Mouse (Mus musculus): ENCODE results near the gene Vinac1. TPM values are rescaled to one million over a fixed set of nuclear protein-coding genes. Genes with fewer than 3 reads are reported as not detected.

Gene Vinac1
- polyA plus RNA-seq (2012; rRNA removed) = 0.03 TPM in 1 of 2 replicates, not detected in the other

- no peak within 1 kb of the TSS for H3K27ac ChIP-seq (ENCODE audit: insufficient read depth, low read depth, low read length)
- TF ChIP-seq CTCF (IDR thresholded peaks at IDR 0.05; ENCODE audit: extremely low read depth, insufficient read length, insufficient replicate concordance, low read depth, low read length) (no peak), POLR2A (IDR thresholded peaks at IDR 0.05; ENCODE audit: low read depth, low read length) (no peak)
Observed at GRCm38 (mm10) chr2:129047811-129048210, at the start of gene Vinac1. Gene Vinac1 (minus strand): TSS chr2:129048172.

GRCm38 (mm10) chr2:129093926-129094724 is 46.2 kb upstream of the Vinac1 start:
- Histone ChIP-seq H3K27ac (ENCODE audit: insufficient read depth, low read depth, low read length) (no peak overlapping the region), H3K36me3 (ENCODE audit: control insufficient read depth, insufficient read depth, low read length) (no peaks in the 10 kb centered on the region), H3K27me3 (ENCODE audit: control insufficient read depth, insufficient read depth, low read length) (no peaks in the 10 kb centered on the region), H3K4me1 (ENCODE audit: control insufficient read depth, insufficient read depth, insufficient read length, low read length) (no peaks in the 10 kb centered on the region), H3K4me3 (ENCODE audit: low read depth, low read length) (no peak overlapping the region)
- no peak for TF ChIP-seq CTCF (IDR thresholded peaks at IDR 0.05; ENCODE audit: extremely low read depth, insufficient read length, insufficient replicate concordance, low read depth, low read length)
- 84% methylated on average over 18 of the region's 18 CpGs for WGBS

More at GRCm38 (mm10) chr2:129047811-129048210, at the start of gene Vinac1:
- Histone ChIP-seq H3K4me1 (ENCODE audit: control insufficient read depth, insufficient read depth, insufficient read length, low read length) (no peaks in the 10 kb centered on the region), H3K36me3 (ENCODE audit: control insufficient read depth, insufficient read depth, low read length) (no peaks in the 10 kb centered on the region), H3K4me3 (ENCODE audit: low read depth, low read length) (no peak within 1 kb of the TSS), H3K27me3 (ENCODE audit: control insufficient read depth, insufficient read depth, low read length) (no peaks in the 10 kb centered on the region)
- WGBS = 88% methylated on average over 8 of the region's 8 CpGs

GRCm38 (mm10) chr2:129092810-129093209 is 44.8 kb upstream of the Vinac1 start:
- Histone ChIP-seq H3K4me1 (ENCODE audit: control insufficient read depth, insufficient read depth, insufficient read length, low read length) (no peaks in the 10 kb centered on the region), H3K27ac (ENCODE audit: insufficient read depth, low read depth, low read length) (no peak overlapping the region), H3K36me3 (ENCODE audit: control insufficient read depth, insufficient read depth, low read length) (no peaks in the 10 kb centered on the region), H3K4me3 (ENCODE audit: low read depth, low read length) (no peak overlapping the region), H3K27me3 (ENCODE audit: control insufficient read depth, insufficient read depth, low read length) (no peaks in the 10 kb centered on the region)
- 95% methylated on average over 12 of the region's 12 CpGs for WGBS
- TF ChIP-seq POLR2A (IDR thresholded peaks at IDR 0.05; ENCODE audit: low read depth, low read length) (no peak), CTCF (IDR thresholded peaks at IDR 0.05; ENCODE audit: extremely low read depth, insufficient read length, insufficient replicate concordance, low read depth, low read length) (no peak)

- WGBS = 89% methylated on average over 4 of the region's 4 CpGs
Observed at GRCm38 (mm10) chr2:129090370-129090769, 42.4 kb upstream of the Vinac1 start.

GRCm38 (mm10) chr2:129087520-129087919 is 39.5 kb upstream of the Vinac1 start:
- TF ChIP-seq CTCF (IDR thresholded peaks at IDR 0.05; ENCODE audit: extremely low read depth, insufficient read length, insufficient replicate concordance, low read depth, low read length) (no peak), POLR2A (IDR thresholded peaks at IDR 0.05; ENCODE audit: low read depth, low read length) (no peak)
- WGBS = 96% methylated on average over 1 of the region's 1 CpGs
- no peaks in the 10 kb centered on the region for H3K36me3 ChIP-seq (ENCODE audit: control insufficient read depth, insufficient read depth, low read length)
- H3K4me1 ChIP-seq (ENCODE audit: control insufficient read depth, insufficient read depth, insufficient read length, low read length) = no peaks in the 10 kb centered on the region
- H3K27ac ChIP-seq (ENCODE audit: insufficient read depth, low read depth, low read length) = no peak overlapping the region
- no peaks in the 10 kb centered on the region for H3K27me3 ChIP-seq (ENCODE audit: control insufficient read depth, insufficient read depth, low read length)
- no peak overlapping the region for H3K4me3 ChIP-seq (ENCODE audit: low read depth, low read length)

More at GRCm38 (mm10) chr2:129090370-129090769, 42.4 kb upstream of the Vinac1 start:
- Histone ChIP-seq H3K27me3 (ENCODE audit: control insufficient read depth, insufficient read depth, low read length) (no peaks in the 10 kb centered on the region), H3K27ac (ENCODE audit: insufficient read depth, low read depth, low read length) (no peak overlapping the region), H3K4me1 (ENCODE audit: control insufficient read depth, insufficient read depth, insufficient read length, low read length) (no peaks in the 10 kb centered on the region), H3K4me3 (ENCODE audit: low read depth, low read length) (no peak overlapping the region), H3K36me3 (ENCODE audit: control insufficient read depth, insufficient read depth, low read length) (no peaks in the 10 kb centered on the region)
- TF ChIP-seq CTCF (IDR thresholded peaks at IDR 0.05; ENCODE audit: extremely low read depth, insufficient read length, insufficient replicate concordance, low read depth, low read length) (no peak), POLR2A (IDR thresholded peaks at IDR 0.05; ENCODE audit: low read depth, low read length) (no peak)

GRCm38 (mm10) chr2:129084959-129085358 is 37.0 kb upstream of the Vinac1 start:
- H3K36me3 ChIP-seq (ENCODE audit: control insufficient read depth, insufficient read depth, low read length) = no peaks in the 10 kb centered on the region
- H3K27ac ChIP-seq (ENCODE audit: insufficient read depth, low read depth, low read length) = no peak overlapping the region
- WGBS = 58% methylated on average over 2 of the region's 2 CpGs
- H3K4me3 ChIP-seq (ENCODE audit: low read depth, low read length) = no peak overlapping the region
- H3K27me3 ChIP-seq (ENCODE audit: control insufficient read depth, insufficient read depth, low read length) = no peaks in the 10 kb centered on the region
- no peaks in the 10 kb centered on the region for H3K4me1 ChIP-seq (ENCODE audit: control insufficient read depth, insufficient read depth, insufficient read length, low read length)
- TF ChIP-seq CTCF (IDR thresholded peaks at IDR 0.05; ENCODE audit: extremely low read depth, insufficient read length, insufficient replicate concordance, low read depth, low read length) (peak; percentile 71; the same call in 1 of the 2 replicates), POLR2A (IDR thresholded peaks at IDR 0.05; ENCODE audit: low read depth, low read length) (no peak)

- Histone ChIP-seq H3K27me3 (ENCODE audit: control insufficient read depth, insufficient read depth, low read length) (no peaks in the 10 kb centered on the region), H3K27ac (ENCODE audit: insufficient read depth, low read depth, low read length) (no peak overlapping the region), H3K36me3 (ENCODE audit: control insufficient read depth, insufficient read depth, low read length) (no peaks in the 10 kb centered on the region), H3K4me3 (ENCODE audit: low read depth, low read length) (no peak overlapping the region), H3K4me1 (ENCODE audit: control insufficient read depth, insufficient read depth, insufficient read length, low read length) (no peaks in the 10 kb centered on the region)
- 91% methylated on average over 5 of the region's 5 CpGs for WGBS
- TF ChIP-seq POLR2A (IDR thresholded peaks at IDR 0.05; ENCODE audit: low read depth, low read length) (no peak), CTCF (IDR thresholded peaks at IDR 0.05; ENCODE audit: extremely low read depth, insufficient read length, insufficient replicate concordance, low read depth, low read length) (no peak)
Observed at GRCm38 (mm10) chr2:129083514-129083913, 35.5 kb upstream of the Vinac1 start.

Measured in small intestine, adult 2 months (tissue).